Mouse (Mus musculus): ENCODE measurements at regions not wholly inside any gene's neighbourhood (a gene's known extent, or its start where the extent isn't known, plus 50 kb on each side); places are given as distances from the start of the nearest gene placed in this dataset.

DNA sequence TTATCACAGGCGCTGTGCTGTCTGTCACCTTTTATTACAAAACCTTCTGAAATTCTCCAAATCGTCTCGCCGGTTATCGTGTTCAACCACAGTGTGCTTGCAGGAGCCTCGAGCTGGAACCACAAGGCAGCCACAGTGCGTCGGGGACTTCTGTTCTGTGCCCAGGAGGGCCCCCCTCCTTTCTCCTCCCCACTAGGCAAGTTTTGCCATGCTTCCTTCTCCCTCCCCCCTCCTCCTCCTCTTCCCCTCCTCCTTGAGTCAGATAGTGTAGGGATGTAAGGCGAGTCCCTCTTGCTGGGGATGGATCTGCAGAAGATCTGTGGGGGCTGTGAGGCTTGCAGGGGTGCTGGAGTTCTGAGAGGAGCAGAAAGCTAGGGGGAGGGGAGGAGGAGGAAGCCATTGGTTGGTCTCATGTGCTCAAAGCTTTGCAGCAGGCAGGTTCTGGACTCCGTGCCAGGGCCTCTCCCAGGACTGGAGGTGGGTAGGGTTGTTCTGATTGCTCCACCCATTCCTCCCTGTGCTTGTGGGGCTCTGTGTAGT, 262.5 kb downstream of the Uaca start:
- peaks cover 11% of the 10 kb centered on the region for H3K9me3 ChIP-seq

GRCm38 (mm10) chr9:61059225-61059624, 264.9 kb downstream of the Uaca start:
- no peak for DNase-seq (ENCODE audit: low spot score)
- H3K27ac ChIP-seq, result no peak overlapping the region
- no peaks in the 10 kb centered on the region for H3K36me3 ChIP-seq
- no peak overlapping the region for H3K4me3 ChIP-seq
- H3K9me3 ChIP-seq, result peaks cover 11% of the 10 kb centered on the region
- peaks cover 42% of the 10 kb centered on the region for H3K27me3 ChIP-seq (ENCODE audit: insufficient read depth, poor library complexity, severe bottlenecking)
- H3K4me1 ChIP-seq (replicated peaks), result peaks cover 39% of the 10 kb centered on the region

More for the DNA sequence above, 262.5 kb downstream of the Uaca start:
- 64% methylated on average over 10 of the region's 10 CpGs for WGBS
- no peak for DNase-seq (ENCODE audit: low spot score)
- H3K4me1 ChIP-seq (replicated peaks), result peaks cover 37% of the 10 kb centered on the region
- H3K27ac ChIP-seq, result peak overlapping the region; percentile 35; the same call in 1 of the 2 replicates
- H3K36me3 ChIP-seq, result no peaks in the 10 kb centered on the region
- H3K4me3 ChIP-seq, result no peak overlapping the region
- peaks cover 33% of the 10 kb centered on the region for H3K27me3 ChIP-seq (ENCODE audit: insufficient read depth, poor library complexity, severe bottlenecking)

GRCm38 (mm10) chr9:61060958-61061357, 266.6 kb downstream of the Uaca start:
- Histone ChIP-seq H3K4me1 (replicated peaks) (peaks cover 28% of the 10 kb centered on the region), H3K27ac (no peak overlapping the region), H3K4me3 (no peak overlapping the region), H3K36me3 (no peaks in the 10 kb centered on the region), H3K27me3 (ENCODE audit: insufficient read depth, poor library complexity, severe bottlenecking) (peaks cover 30% of the 10 kb centered on the region), H3K9me3 (peaks cover 11% of the 10 kb centered on the region)
- no peak for DNase-seq (ENCODE audit: low spot score)
- 89% methylated on average over 8 of the region's 8 CpGs for WGBS

DNA sequence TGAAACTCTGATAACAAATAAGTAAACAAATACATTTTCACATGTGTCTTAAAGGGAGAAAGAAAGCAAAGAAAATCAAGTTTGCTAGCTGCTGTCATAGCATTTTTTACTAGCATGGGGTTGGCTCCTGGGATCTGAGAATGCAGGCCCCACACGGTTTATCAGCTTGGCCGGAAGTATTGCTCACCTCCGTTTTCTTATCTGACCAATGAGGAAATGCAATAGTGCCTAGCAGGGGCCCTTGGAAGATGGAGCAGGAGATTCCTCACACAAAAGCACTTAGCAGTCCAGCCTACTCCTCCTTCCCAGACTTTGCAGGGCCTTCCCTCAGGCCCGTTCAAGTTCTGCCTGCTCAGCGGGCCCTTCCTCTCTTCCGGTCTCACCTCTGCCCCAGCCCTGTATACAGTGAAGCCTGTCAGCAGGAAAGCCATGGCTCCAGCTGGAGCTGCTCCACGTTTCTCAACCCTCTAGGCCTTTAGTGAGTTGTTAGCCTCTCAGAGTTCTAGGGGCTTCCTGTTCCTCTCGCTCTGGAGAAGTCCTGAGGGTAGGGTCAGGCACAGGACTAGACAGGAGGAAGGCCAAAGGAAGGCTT, 270.5 kb downstream of the Uaca start:
- no peaks in the 10 kb centered on the region for H3K36me3 ChIP-seq
- 0 out of 2 replicates have a peak overlapping the region, but pooled peaks have one; percentile 35 for H3K27ac ChIP-seq
- DNase-seq (ENCODE audit: low spot score), result no peak
- peaks cover 4% of the 10 kb centered on the region for H3K9me3 ChIP-seq
- no peak overlapping the region for H3K4me3 ChIP-seq
- H3K27me3 ChIP-seq (ENCODE audit: insufficient read depth, poor library complexity, severe bottlenecking), result peaks cover 38% of the 10 kb centered on the region
- 68% methylated on average over 8 of the region's 8 CpGs for WGBS
- peaks cover 26% of the 10 kb centered on the region for H3K4me1 ChIP-seq (replicated peaks)

GRCm38 (mm10) chr9:61069553-61070314, 275.4 kb downstream of the Uaca start:
- Histone ChIP-seq H3K27ac (peak overlapping the region; percentile 82), H3K4me3 (no peak overlapping the region), H3K4me1 (replicated peaks) (peaks cover 44% of the 10 kb centered on the region), H3K9me3 (no peaks in the 10 kb centered on the region), H3K36me3 (no peaks in the 10 kb centered on the region), H3K27me3 (ENCODE audit: insufficient read depth, poor library complexity, severe bottlenecking) (peaks cover 53% of the 10 kb centered on the region)
- 32% methylated on average over 13 of the region's 13 CpGs for WGBS
- peak; percentile 24 for DNase-seq (ENCODE audit: low spot score)

DNA sequence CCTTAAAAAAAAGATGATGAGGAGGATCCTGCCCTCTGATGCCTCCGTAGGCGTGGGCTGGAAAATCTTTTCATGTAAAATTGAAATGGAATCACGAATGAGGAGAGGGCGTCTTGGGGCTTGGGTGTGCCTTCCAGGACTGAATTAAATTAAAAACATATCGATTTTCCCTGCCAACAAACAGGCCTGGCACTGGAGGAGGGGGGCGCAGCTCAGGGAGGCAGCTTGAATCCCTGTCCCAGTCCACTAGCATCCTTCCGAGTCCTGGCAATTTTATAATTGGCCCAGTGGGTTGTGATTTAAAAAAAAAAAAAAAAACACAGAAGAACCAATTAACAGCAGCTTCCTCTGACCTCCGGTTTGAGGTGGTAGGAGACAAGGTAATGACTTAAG, 276.0 kb downstream of the Uaca start:
- no peaks in the 10 kb centered on the region for H3K36me3 ChIP-seq
- H3K4me1 ChIP-seq (replicated peaks), result peaks cover 46% of the 10 kb centered on the region
- H3K27ac ChIP-seq, result peak overlapping the region; percentile 82; the same call in 1 of the 2 replicates
- 33% methylated on average over 8 of the region's 8 CpGs for WGBS
- no peaks in the 10 kb centered on the region for H3K9me3 ChIP-seq
- H3K27me3 ChIP-seq (ENCODE audit: insufficient read depth, poor library complexity, severe bottlenecking), result peaks cover 59% of the 10 kb centered on the region
- H3K4me3 ChIP-seq, result no peak overlapping the region
- peak; percentile 21 for DNase-seq (ENCODE audit: low spot score)

DNA sequence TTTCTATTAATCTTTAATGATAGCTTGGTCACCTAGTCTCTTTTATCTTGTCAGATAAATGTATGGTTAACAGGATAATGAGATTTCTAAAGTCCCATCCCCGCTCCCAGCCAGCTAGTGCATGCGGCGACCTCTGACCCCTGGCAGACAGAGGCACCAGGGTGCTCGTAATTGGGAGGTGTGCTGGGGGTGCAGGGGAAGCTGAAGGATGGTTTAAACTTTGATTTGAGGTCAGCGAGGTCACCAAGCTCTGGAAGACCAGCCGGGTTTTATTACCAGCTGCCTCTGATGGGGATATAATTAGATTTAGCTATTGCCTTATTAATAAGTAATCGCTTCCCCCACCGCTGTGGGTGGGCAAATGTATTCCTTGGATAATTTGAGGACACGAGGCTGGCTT, 276.5 kb downstream of the Uaca start:
- 19% methylated on average over 9 of the region's 9 CpGs for WGBS
- Histone ChIP-seq H3K4me3 (no peak overlapping the region), H3K36me3 (no peaks in the 10 kb centered on the region), H3K4me1 (replicated peaks) (peaks cover 46% of the 10 kb centered on the region), H3K9me3 (no peaks in the 10 kb centered on the region), H3K27ac (no peak overlapping the region), H3K27me3 (ENCODE audit: insufficient read depth, poor library complexity, severe bottlenecking) (peaks cover 64% of the 10 kb centered on the region)
- DNase-seq (ENCODE audit: low spot score), result peak; percentile 45

DNA sequence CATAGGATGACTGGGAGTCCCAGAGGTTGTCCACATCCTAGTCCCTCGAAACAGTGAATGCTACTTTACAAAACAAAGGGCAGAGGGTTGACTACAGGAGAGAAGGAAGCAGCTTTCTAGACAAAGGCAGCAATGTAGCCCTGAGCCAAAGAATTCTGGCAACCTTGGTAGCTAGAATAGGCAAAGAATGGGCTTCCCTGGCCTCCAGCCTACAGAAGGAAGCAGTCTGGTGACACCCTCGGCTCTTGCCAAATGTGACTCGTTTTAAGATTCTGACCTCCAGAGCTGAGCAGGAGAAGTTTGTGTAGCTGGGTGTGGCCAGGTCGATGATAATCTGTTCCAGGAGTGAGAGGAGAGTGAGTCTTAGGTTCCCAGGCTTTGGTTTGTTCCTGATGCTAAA, 279.1 kb downstream of the Uaca start:
- Histone ChIP-seq H3K27me3 (ENCODE audit: insufficient read depth, poor library complexity, severe bottlenecking) (peaks cover 51% of the 10 kb centered on the region), H3K4me3 (no peak overlapping the region), H3K9me3 (no peaks in the 10 kb centered on the region), H3K27ac (no peak overlapping the region), H3K36me3 (no peaks in the 10 kb centered on the region), H3K4me1 (replicated peaks) (peaks cover 41% of the 10 kb centered on the region)
- WGBS, result 49% methylated on average over 4 of the region's 4 CpGs
- no peak for DNase-seq (ENCODE audit: low spot score)

DNA sequence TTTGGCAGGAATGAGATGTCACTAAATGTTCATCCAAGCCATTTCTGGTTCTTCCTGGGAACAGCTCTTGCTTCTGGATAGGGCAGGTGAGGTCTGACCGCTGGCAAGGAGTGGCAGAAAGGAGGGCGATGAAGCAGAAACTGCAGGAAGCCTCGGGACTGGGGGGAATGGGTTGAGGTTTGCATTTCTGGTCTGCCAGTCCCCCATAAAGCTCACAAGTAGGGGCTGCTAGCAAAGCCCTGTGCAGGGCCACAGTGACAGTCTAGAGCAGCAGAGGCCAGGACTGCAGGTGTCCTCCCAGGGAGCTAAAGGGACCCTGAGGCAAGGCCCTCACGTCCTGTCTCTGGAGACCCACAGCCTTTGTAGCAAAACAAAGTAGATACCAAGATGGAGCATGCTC, 280.7 kb downstream of the Uaca start:
- Histone ChIP-seq H3K4me3 (no peak overlapping the region), H3K9me3 (no peaks in the 10 kb centered on the region), H3K36me3 (no peaks in the 10 kb centered on the region), H3K27me3 (ENCODE audit: insufficient read depth, poor library complexity, severe bottlenecking) (peaks cover 48% of the 10 kb centered on the region), H3K4me1 (replicated peaks) (peaks cover 27% of the 10 kb centered on the region), H3K27ac (no peak overlapping the region)
- 71% methylated on average over 4 of the region's 4 CpGs for WGBS
- no peak for DNase-seq (ENCODE audit: low spot score)

DNA sequence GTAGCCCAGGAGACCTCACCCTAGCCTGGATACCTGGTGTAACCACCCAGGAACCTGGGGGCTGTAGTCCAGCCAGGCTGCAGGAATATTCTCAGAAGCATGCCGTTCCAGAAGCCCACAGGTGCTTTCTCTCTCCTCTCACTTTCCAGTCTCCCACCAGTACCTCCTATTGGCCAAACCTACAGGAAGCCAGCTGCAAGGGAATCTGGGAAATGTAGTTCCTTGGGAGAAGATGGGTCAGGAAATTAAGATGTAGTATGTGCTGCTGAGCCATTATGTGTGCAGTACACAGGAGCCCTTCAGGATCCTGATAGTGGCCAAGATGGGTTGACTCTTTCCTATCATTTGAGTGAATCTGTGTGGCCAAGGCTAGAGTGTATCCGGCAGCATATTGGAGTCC, 282.8 kb downstream of the Uaca start:
- DNase-seq (ENCODE audit: low spot score), result no peak
- H3K36me3 ChIP-seq, result no peaks in the 10 kb centered on the region
- H3K4me1 ChIP-seq (replicated peaks), result peaks cover 20% of the 10 kb centered on the region
- peaks cover 47% of the 10 kb centered on the region for H3K27me3 ChIP-seq (ENCODE audit: insufficient read depth, poor library complexity, severe bottlenecking)
- no peak overlapping the region for H3K27ac ChIP-seq
- no peaks in the 10 kb centered on the region for H3K9me3 ChIP-seq
- no peak overlapping the region for H3K4me3 ChIP-seq
- 65% methylated on average over 2 of the region's 2 CpGs for WGBS

- Histone ChIP-seq H3K27ac (no peak overlapping the region), H3K4me1 (replicated peaks) (peaks cover 26% of the 10 kb centered on the region), H3K36me3 (no peaks in the 10 kb centered on the region), H3K27me3 (ENCODE audit: insufficient read depth, poor library complexity, severe bottlenecking) (peaks cover 42% of the 10 kb centered on the region), H3K4me3 (no peak overlapping the region), H3K9me3 (no peaks in the 10 kb centered on the region)
- DNase-seq (ENCODE audit: low spot score), result no peak
- WGBS, result 81% methylated on average over 4 of the region's 4 CpGs
Observed at GRCm38 (mm10) chr9:61077807-61078206, 283.5 kb downstream of the Uaca start.

DNA sequence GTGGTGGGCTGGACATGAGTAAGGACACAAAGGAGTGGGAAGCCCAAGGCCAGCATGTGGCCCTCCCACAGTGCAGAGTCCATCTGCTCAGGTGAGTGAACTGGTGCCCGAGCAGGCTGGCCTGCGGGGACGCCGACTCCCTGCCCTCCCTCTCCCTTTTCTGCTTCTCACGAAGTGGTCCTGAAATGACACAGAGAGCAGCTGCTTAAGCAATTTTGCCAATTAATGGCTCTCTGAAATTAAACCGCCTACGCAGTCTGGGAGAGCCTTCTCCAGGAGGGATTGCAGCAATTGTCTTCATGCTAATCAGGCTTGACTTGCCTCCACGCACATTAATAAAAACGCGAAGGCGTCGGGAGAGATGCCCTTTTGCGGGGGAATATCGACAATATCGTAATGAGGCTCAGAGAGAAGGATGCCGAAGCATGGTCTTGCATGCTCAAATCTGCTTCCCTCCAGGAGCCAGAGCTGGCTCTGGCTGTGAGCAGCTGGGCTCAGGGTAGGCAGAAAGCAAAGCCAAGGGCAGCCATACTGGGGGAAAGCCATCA, 287.2 kb downstream of the Uaca start:
- H3K36me3 ChIP-seq, result no peaks in the 10 kb centered on the region
- WGBS, result 52% methylated on average over 16 of the region's 16 CpGs
- no peak for DNase-seq (ENCODE audit: low spot score)

DNA sequence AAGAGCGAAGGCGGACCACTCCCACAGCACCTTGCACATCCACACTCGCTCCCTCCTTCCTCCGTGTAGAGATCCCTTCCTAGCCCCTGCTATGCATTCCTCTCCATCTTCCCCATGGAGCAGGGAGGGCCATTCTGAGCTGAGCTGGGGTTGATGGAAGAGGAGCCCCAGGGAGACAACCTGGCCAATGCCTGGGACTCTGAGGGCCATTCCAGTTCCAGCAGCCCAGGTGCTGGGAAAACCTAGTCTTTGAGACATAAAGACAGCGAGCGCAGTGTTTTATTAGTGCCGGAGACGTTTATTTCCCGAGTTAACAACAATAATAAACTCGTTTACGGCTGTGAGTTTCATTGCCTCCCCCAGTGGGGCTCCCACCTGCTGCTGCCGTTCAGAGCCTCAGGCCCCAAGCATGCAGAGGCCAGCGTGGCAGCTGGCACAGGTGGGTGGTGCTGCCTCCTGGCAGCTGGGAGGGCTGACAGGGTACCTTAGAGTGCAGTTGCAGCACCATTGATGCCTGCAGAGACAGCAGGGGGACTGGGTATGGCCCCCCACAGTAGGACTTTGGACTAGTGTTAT, 287.4 kb upstream of the Tle3 start:
- peaks cover 26% of the 10 kb centered on the region for H3K4me1 ChIP-seq (replicated peaks)
- H3K36me3 ChIP-seq, result no peaks in the 10 kb centered on the region
- peaks cover 31% of the 10 kb centered on the region; the same call in 1 of the 2 replicates for H3K27me3 ChIP-seq (ENCODE audit: insufficient read depth, poor library complexity, severe bottlenecking)
- H3K9me3 ChIP-seq, result no peaks in the 10 kb centered on the region
- H3K27ac ChIP-seq, result 0 out of 2 replicates have a peak overlapping the region, but pooled peaks have one; percentile 13
- DNase-seq (ENCODE audit: low spot score), result no peak
- 74% methylated on average over 13 of the region's 13 CpGs for WGBS
- H3K4me3 ChIP-seq, result no peak overlapping the region

More for the DNA sequence above, 287.2 kb downstream of the Uaca start:
- Histone ChIP-seq H3K4me1 (replicated peaks) (peaks cover 16% of the 10 kb centered on the region), H3K4me3 (no peak overlapping the region), H3K27ac (peak overlapping the region; percentile 66), H3K9me3 (no peaks in the 10 kb centered on the region), H3K27me3 (ENCODE audit: insufficient read depth, poor library complexity, severe bottlenecking) (peaks cover 30% of the 10 kb centered on the region; the same call in 1 of the 2 replicates)
